Mouse (Mus musculus): ENCODE measurements around the gene Ndrg3. TPM values are rescaled to one million over a fixed set of nuclear protein-coding genes. Genes with fewer than 3 reads are reported as not detected.

Gene Ndrg3
- polyA plus RNA-seq, 1 experiment from 2014 or later: 57.9 TPM

- peaks cover 4% of the 10 kb centered on the region; the same call in 1 of the 2 replicates for H3K4me1 ChIP-seq (ENCODE audit: insufficient read depth, low read length)
- H3K4me3 ChIP-seq (ENCODE audit: low read length): no peak overlapping the region
- H3K27ac ChIP-seq (ENCODE audit: low read length): no peak overlapping the region
- H3K4me2 ChIP-seq (replicated peaks; ENCODE audit: low read depth, low read length): no peak overlapping the region
- no peaks in the 10 kb centered on the region for H3K9me3 ChIP-seq (ENCODE audit: low read length)
- H3K36me3 ChIP-seq (ENCODE audit: insufficient read depth, low read length): no peaks in the 10 kb centered on the region
- WGBS: 29% methylated on average over 2 of the region's 2 CpGs
- H3K9ac ChIP-seq (replicated peaks; ENCODE audit: low read length): no peak overlapping the region
- no peaks in the 10 kb centered on the region for H3K27me3 ChIP-seq (ENCODE audit: insufficient read depth, low read length)
- peak; percentile 42; the same call in 1 of the 2 replicates for ATAC-seq (ENCODE audit: low FRiP score, low TSS enrichment)
Measured at GRCm38 (mm10) chr2:156974967-156975366, 16.9 kb downstream of the Ndrg3 start.

GRCm38 (mm10) chr2:156973316-156974100 is 18.3 kb downstream of the Ndrg3 start:
- Histone ChIP-seq H3K9ac (replicated peaks; ENCODE audit: low read length) (no peak overlapping the region), H3K27ac (ENCODE audit: low read length) (no peak overlapping the region), H3K4me2 (replicated peaks; ENCODE audit: low read depth, low read length) (no peak overlapping the region), H3K4me3 (ENCODE audit: low read length) (no peak overlapping the region), H3K36me3 (ENCODE audit: insufficient read depth, low read length) (no peaks in the 10 kb centered on the region), H3K27me3 (ENCODE audit: insufficient read depth, low read length) (no peaks in the 10 kb centered on the region), H3K9me3 (ENCODE audit: low read length) (no peaks in the 10 kb centered on the region), H3K4me1 (ENCODE audit: insufficient read depth, low read length) (peaks cover 4% of the 10 kb centered on the region; the same call in 1 of the 2 replicates)
- 85% methylated on average over 5 of the region's 5 CpGs for WGBS
- no peak for ATAC-seq (ENCODE audit: low FRiP score, low TSS enrichment)

- no peak for ATAC-seq (ENCODE audit: low FRiP score, low TSS enrichment)
- Histone ChIP-seq H3K36me3 (ENCODE audit: insufficient read depth, low read length) (no peaks in the 10 kb centered on the region), H3K27ac (ENCODE audit: low read length) (peak overlapping the region; percentile 20; the same call in 1 of the 2 replicates), H3K9ac (replicated peaks; ENCODE audit: low read length) (no peak overlapping the region), H3K9me3 (ENCODE audit: low read length) (no peaks in the 10 kb centered on the region), H3K4me3 (ENCODE audit: low read length) (no peak overlapping the region), H3K4me1 (ENCODE audit: insufficient read depth, low read length) (0 out of 2 replicates have a peak, but pooled peaks cover 4% of the 10 kb centered on the region), H3K27me3 (ENCODE audit: insufficient read depth, low read length) (no peaks in the 10 kb centered on the region), H3K4me2 (replicated peaks; ENCODE audit: low read depth, low read length) (no peak overlapping the region)
- 60% methylated on average over 7 of the region's 7 CpGs for WGBS
Measured at GRCm38 (mm10) chr2:156970253-156970652, 21.6 kb downstream of the Ndrg3 start.

- H3K4me3 ChIP-seq (ENCODE audit: low read length): no peak overlapping the region
- no peak overlapping the region for H3K4me2 ChIP-seq (replicated peaks; ENCODE audit: low read depth, low read length)
- no peak for ATAC-seq (ENCODE audit: low FRiP score, low TSS enrichment)
- WGBS: 80% methylated on average over 4 of the region's 4 CpGs
- H3K36me3 ChIP-seq (ENCODE audit: insufficient read depth, low read length): no peaks in the 10 kb centered on the region
- no peak overlapping the region for H3K9ac ChIP-seq (replicated peaks; ENCODE audit: low read length)
- no peaks in the 10 kb centered on the region for H3K27me3 ChIP-seq (ENCODE audit: insufficient read depth, low read length)
- H3K9me3 ChIP-seq (ENCODE audit: low read length): no peaks in the 10 kb centered on the region
- H3K27ac ChIP-seq (ENCODE audit: low read length): no peak overlapping the region
- H3K4me1 ChIP-seq (ENCODE audit: insufficient read depth, low read length): 0 out of 2 replicates have a peak, but pooled peaks cover 4% of the 10 kb centered on the region
Measured at GRCm38 (mm10) chr2:156968501-156968900, 23.4 kb downstream of the Ndrg3 start.

GRCm38 (mm10) chr2:156967388-156967787 is 24.5 kb downstream of the Ndrg3 start:
- 0 out of 2 replicates have a peak, but pooled peaks cover 4% of the 10 kb centered on the region for H3K4me1 ChIP-seq (ENCODE audit: insufficient read depth, low read length)
- H3K4me3 ChIP-seq (ENCODE audit: low read length): no peak overlapping the region
- no peak for ATAC-seq (ENCODE audit: low FRiP score, low TSS enrichment)
- no peaks in the 10 kb centered on the region for H3K9me3 ChIP-seq (ENCODE audit: low read length)
- no peaks in the 10 kb centered on the region for H3K27me3 ChIP-seq (ENCODE audit: insufficient read depth, low read length)
- WGBS: 79% methylated on average over 6 of the region's 6 CpGs
- no peak overlapping the region for H3K4me2 ChIP-seq (replicated peaks; ENCODE audit: low read depth, low read length)
- no peak overlapping the region for H3K9ac ChIP-seq (replicated peaks; ENCODE audit: low read length)
- no peaks in the 10 kb centered on the region for H3K36me3 ChIP-seq (ENCODE audit: insufficient read depth, low read length)
- no peak overlapping the region for H3K27ac ChIP-seq (ENCODE audit: low read length)

- no peak overlapping the region for H3K27ac ChIP-seq (ENCODE audit: low read length)
- H3K36me3 ChIP-seq (ENCODE audit: insufficient read depth, low read length): no peaks in the 10 kb centered on the region
- no peaks in the 10 kb centered on the region for H3K27me3 ChIP-seq (ENCODE audit: insufficient read depth, low read length)
- no peak overlapping the region for H3K4me3 ChIP-seq (ENCODE audit: low read length)
- H3K9me3 ChIP-seq (ENCODE audit: low read length): no peaks in the 10 kb centered on the region
- 0 out of 2 replicates have a peak, but pooled peaks cover 4% of the 10 kb centered on the region for H3K4me1 ChIP-seq (ENCODE audit: insufficient read depth, low read length)
- no peak for ATAC-seq (ENCODE audit: low FRiP score, low TSS enrichment)
- H3K4me2 ChIP-seq (replicated peaks; ENCODE audit: low read depth, low read length): no peak overlapping the region
- H3K9ac ChIP-seq (replicated peaks; ENCODE audit: low read length): no peak overlapping the region
- WGBS: 90% methylated on average over 7 of the region's 7 CpGs
Measured at GRCm38 (mm10) chr2:156963891-156964290, 28.0 kb downstream of the Ndrg3 start.

GRCm38 (mm10) chr2:156958496-156959252 is 33.2 kb downstream of the Ndrg3 start:
- H3K4me1 ChIP-seq (ENCODE audit: insufficient read depth, low read length): no peaks in the 10 kb centered on the region
- no peaks in the 10 kb centered on the region for H3K27me3 ChIP-seq (ENCODE audit: insufficient read depth, low read length)
- no peaks in the 10 kb centered on the region for H3K9me3 ChIP-seq (ENCODE audit: low read length)
- H3K9ac ChIP-seq (replicated peaks; ENCODE audit: low read length): no peak overlapping the region
- H3K4me2 ChIP-seq (replicated peaks; ENCODE audit: low read depth, low read length): no peak overlapping the region
- no peak for ATAC-seq (ENCODE audit: low FRiP score, low TSS enrichment)
- H3K4me3 ChIP-seq (ENCODE audit: low read length): no peak overlapping the region
- no peak overlapping the region for H3K27ac ChIP-seq (ENCODE audit: low read length)
- WGBS: 85% methylated on average over 9 of the region's 9 CpGs
- H3K36me3 ChIP-seq (ENCODE audit: insufficient read depth, low read length): 0 out of 2 replicates have a peak, but pooled peaks cover 4% of the 10 kb centered on the region

- no peak overlapping the region for H3K27ac ChIP-seq (ENCODE audit: low read length)
- H3K9me3 ChIP-seq (ENCODE audit: low read length): no peaks in the 10 kb centered on the region
- 0 out of 2 replicates have a peak, but pooled peaks cover 4% of the 10 kb centered on the region for H3K36me3 ChIP-seq (ENCODE audit: insufficient read depth, low read length)
- no peak overlapping the region for H3K4me2 ChIP-seq (replicated peaks; ENCODE audit: low read depth, low read length)
- no peaks in the 10 kb centered on the region for H3K4me1 ChIP-seq (ENCODE audit: insufficient read depth, low read length)
- 77% methylated on average over 2 of the region's 2 CpGs for WGBS
- H3K27me3 ChIP-seq (ENCODE audit: insufficient read depth, low read length): no peaks in the 10 kb centered on the region
- no peak overlapping the region for H3K4me3 ChIP-seq (ENCODE audit: low read length)
- ATAC-seq (ENCODE audit: low FRiP score, low TSS enrichment): no peak
- no peak overlapping the region for H3K9ac ChIP-seq (replicated peaks; ENCODE audit: low read length)
Measured at GRCm38 (mm10) chr2:156957035-156957434, 34.8 kb downstream of the Ndrg3 start.

GRCm38 (mm10) chr2:156956306-156956705 is 35.5 kb downstream of the Ndrg3 start:
- Histone ChIP-seq H3K4me2 (replicated peaks; ENCODE audit: low read depth, low read length) (no peak overlapping the region), H3K9me3 (ENCODE audit: low read length) (no peaks in the 10 kb centered on the region), H3K4me1 (ENCODE audit: insufficient read depth, low read length) (no peaks in the 10 kb centered on the region), H3K27me3 (ENCODE audit: insufficient read depth, low read length) (no peaks in the 10 kb centered on the region), H3K9ac (replicated peaks; ENCODE audit: low read length) (no peak overlapping the region), H3K36me3 (ENCODE audit: insufficient read depth, low read length) (0 out of 2 replicates have a peak, but pooled peaks cover 4% of the 10 kb centered on the region), H3K4me3 (ENCODE audit: low read length) (no peak overlapping the region), H3K27ac (ENCODE audit: low read length) (no peak overlapping the region)
- WGBS: 63% methylated on average over 7 of the region's 7 CpGs
- no peak for ATAC-seq (ENCODE audit: low FRiP score, low TSS enrichment)

Data from kidney, embryonic 16.5 days (tissue).